ENCODE assay signal across 11 mouse cellular contexts in genomic region chr12:85257008-85257639, GRCm38 (mm10). TPM values are rescaled to one million over a fixed set of nuclear protein-coding genes. Genes with fewer than 3 reads are reported as not detected.
A peak's percentile ranks its signal among the peaks of the same experiment; 100 is the strongest.
DNase-seq lines count a peak whose midpoint lies in the region; ATAC-seq and TF ChIP-seq lines count a peak whose summit lies in the region.
"Had no signal": no experiment of that assay in that cellular context is flagged by ENCODE, and none has a peak within 500 bp of the region (broad histone marks: within the 10 kb centered on the region; RNA-seq: fewer than 3 reads in every experiment).

No protein-coding gene starts in this region.

- peak; percentile 41; the same call in 1 of the 2 replicates for TF ChIP-seq POLR2A in heart, adult 2 months (IDR thresholded peaks at IDR 0.05; ENCODE audit: insufficient read depth, low read depth, low read length)

- H3K27ac ChIP-seq in heart, adult 2 months: peak overlapping the region; percentile 55
- peak overlapping the region; percentile 39; the same call in 1 of the 2 replicates for H3K27ac ChIP-seq in liver, embryonic 15.5 days (replicated peaks)
- no peak overlapping the region for H3K27ac ChIP-seq in forebrain, embryonic 11.5 days (ENCODE audit: low read depth, low read length)
- H3K27ac ChIP-seq in midbrain, embryonic 16.5 days (ENCODE audit: low read length): no peak overlapping the region
- H3K27ac ChIP-seq: hindbrain, embryonic 14.5 days; neural tube, embryonic 15.5 days had no signal

- intact Hi-C loops in heart, adult 2 months (cut with DNase I): no loop called here

- WGBS in heart, adult 2 months: 33% methylated on average over 7 of the region's 7 CpGs
- 16% methylated on average over 7 of the region's 7 CpGs for WGBS in liver, embryonic 15.5 days (ENCODE audit: insufficient replicate concordance)
- WGBS in forebrain, embryonic 11.5 days: 90% methylated on average over 7 of the region's 7 CpGs
- 87% methylated on average over 7 of the region's 7 CpGs for WGBS in midbrain, embryonic 16.5 days

- H3K79me2 ChIP-seq in heart, adult 2 months (replicated peaks; ENCODE audit: control insufficient read depth, insufficient read depth, low read length): no peaks in the 10 kb centered on the region

- H3K4me3 ChIP-seq in heart, adult 2 months: no peak overlapping the region
- no peak overlapping the region for H3K4me3 ChIP-seq in liver, embryonic 15.5 days (replicated peaks)
- no peak overlapping the region for H3K4me3 ChIP-seq in forebrain, embryonic 11.5 days (ENCODE audit: low read depth, low read length)
- no peak overlapping the region for H3K4me3 ChIP-seq in midbrain, embryonic 16.5 days (ENCODE audit: low read depth, low read length)
- H3K4me3 ChIP-seq: neural tube, embryonic 15.5 days had no signal

- DNase-seq in heart, adult 2 months: no peak
- no peak for DNase-seq in heart, adult 11 months
- peak; percentile 89 for DNase-seq in 416B (ENCODE audit: low read depth)
- no peak for DNase-seq in right cerebral cortex, adult 18-20 months
- no peak for DNase-seq in forebrain, embryonic 11.5 days (ENCODE audit: low spot score)
- DNase-seq: adrenal gland, postnatal 14 days had no signal

- no peak for TF ChIP-seq CTCF in heart, adult 2 months (IDR thresholded peaks at IDR 0.05)

- peak; percentile 89 for ATAC-seq in granulocyte monocyte progenitor cell, adult 5-6 weeks (replicated peaks; ENCODE audit: poor library complexity, severe bottlenecking)
- peak; percentile 18; the same call in 1 of the 2 replicates for ATAC-seq in liver, embryonic 15.5 days (ENCODE audit: insufficient read depth)
- no peak for ATAC-seq in forebrain, embryonic 11.5 days (replicated peaks; ENCODE audit: low FRiP score)
- ATAC-seq in midbrain, embryonic 16.5 days: no peak

- H3K36me3 ChIP-seq in heart, adult 2 months (ENCODE audit: control insufficient read depth, insufficient read depth, low read length): peaks cover 6% of the 10 kb centered on the region
- no peaks in the 10 kb centered on the region for H3K36me3 ChIP-seq in liver, embryonic 15.5 days (replicated peaks)
- no peaks in the 10 kb centered on the region for H3K36me3 ChIP-seq in forebrain, embryonic 11.5 days (ENCODE audit: control insufficient read depth, insufficient read depth, low read length)
- H3K36me3 ChIP-seq in midbrain, embryonic 16.5 days (ENCODE audit: control insufficient read depth, insufficient read depth, low read length): no peaks in the 10 kb centered on the region

- H3K4me1 ChIP-seq in heart, adult 2 months (ENCODE audit: control insufficient read depth, insufficient read depth, low read length): peaks cover 6% of the 10 kb centered on the region
- peaks cover 7% of the 10 kb centered on the region; the same call in 1 of the 2 replicates for H3K4me1 ChIP-seq in liver, embryonic 15.5 days (replicated peaks)
- no peaks in the 10 kb centered on the region for H3K4me1 ChIP-seq in forebrain, embryonic 11.5 days (replicated peaks; ENCODE audit: control insufficient read depth, insufficient read depth, low read length)
- no peaks in the 10 kb centered on the region for H3K4me1 ChIP-seq in midbrain, embryonic 16.5 days (ENCODE audit: control insufficient read depth, insufficient read depth, low read length)
- H3K4me1 ChIP-seq: neural tube, embryonic 15.5 days had no signal

- peak overlapping the region; percentile 31; the same call in 1 of the 2 replicates for H3K9ac ChIP-seq in heart, adult 2 months (ENCODE audit: low read depth, low read length)
- no peak overlapping the region for H3K9ac ChIP-seq in liver, embryonic 15.5 days
- no peak overlapping the region for H3K9ac ChIP-seq in forebrain, embryonic 11.5 days (ENCODE audit: low read length)
- no peak overlapping the region for H3K9ac ChIP-seq in midbrain, embryonic 16.5 days (ENCODE audit: low read depth, low read length)
- H3K9ac ChIP-seq: hindbrain, embryonic 14.5 days; neural tube, embryonic 15.5 days had no signal

- no peak for TF ChIP-seq EP300 in heart, adult 2 months (IDR thresholded peaks at IDR 0.05; ENCODE audit: insufficient read depth, low read depth, low read length)

- H3K4me2 ChIP-seq in liver, embryonic 15.5 days: no peak overlapping the region
- H3K4me2 ChIP-seq in forebrain, embryonic 11.5 days (ENCODE audit: low read depth, low read length, severe bottlenecking): no peak overlapping the region
- H3K4me2 ChIP-seq in midbrain, embryonic 16.5 days (ENCODE audit: low read length): no peak overlapping the region
- H3K4me2 ChIP-seq: hindbrain, embryonic 14.5 days; neural tube, embryonic 15.5 days had no signal

- H3K27me3 ChIP-seq in heart, adult 2 months (ENCODE audit: control insufficient read depth, insufficient read depth, low read length): no peaks in the 10 kb centered on the region
- no peaks in the 10 kb centered on the region for H3K27me3 ChIP-seq in liver, embryonic 15.5 days
- H3K27me3 ChIP-seq in forebrain, embryonic 11.5 days (ENCODE audit: control insufficient read depth, insufficient read depth, low read length): no peaks in the 10 kb centered on the region
- no peaks in the 10 kb centered on the region for H3K27me3 ChIP-seq in midbrain, embryonic 16.5 days (ENCODE audit: control insufficient read depth, insufficient read depth, low read depth, low read length)
- H3K27me3 ChIP-seq: neural tube, embryonic 15.5 days had no signal

- H3K9me3 ChIP-seq in liver, embryonic 15.5 days (replicated peaks): no peaks in the 10 kb centered on the region
- no peaks in the 10 kb centered on the region for H3K9me3 ChIP-seq in forebrain, embryonic 11.5 days (ENCODE audit: control insufficient read depth, low read length)
- H3K9me3 ChIP-seq in midbrain, embryonic 16.5 days (replicated peaks; ENCODE audit: control insufficient read depth, low read length, poor library complexity, severe bottlenecking): no peaks in the 10 kb centered on the region
- H3K9me3 ChIP-seq: neural tube, embryonic 15.5 days had no signal

RNA-seq across cellular contexts. Expression of gene Mlh3, which starts 13.3 kb away (rescaled TPM):
- total RNA-seq in heart, adult 2 months (2021): 1 to 10 TPM; 8.2 to 8.7 TPM
- polyA plus RNA-seq in heart, adult 2 months (2012; rRNA removed): 4.5 and 8.8 TPM in 2 replicates
- 9.8 and 11.1 TPM in 2 replicates for total RNA-seq in granulocyte monocyte progenitor cell, adult 5-6 weeks (2014; fragmentation: Nextera tagmentation)
- 7.7 and 7.9 TPM in 2 replicates for total RNA-seq in granulocyte monocyte progenitor cell, adult 5-6 weeks (2017)
- 2.1 and 2.4 TPM in 2 replicates for polyA plus RNA-seq in liver, embryonic 15.5 days (2015; fragmentation: Nextera tagmentation; extraction: Ambion mirVana)
- polyA plus RNA-seq in forebrain, embryonic 11.5 days (2014; fragmentation: Nextera tagmentation; extraction: Ambion mirVana): 8.7 and 9.8 TPM in 2 replicates
- 9.0 and 9.1 TPM in 2 replicates for polyA plus RNA-seq in midbrain, embryonic 16.5 days (2015; fragmentation: Nextera tagmentation; extraction: Ambion mirVana)

RNA-seq across cellular contexts. Expression of gene Acyp1, which starts 31.1 kb away (rescaled TPM):
- 10 to 100 TPM; 19.3 to 20.0 TPM for total RNA-seq in heart, adult 2 months (2021)
- polyA plus RNA-seq in heart, adult 2 months (2012; rRNA removed): 9.7 and 11.0 TPM in 2 replicates
- total RNA-seq in granulocyte monocyte progenitor cell, adult 5-6 weeks (2014; fragmentation: Nextera tagmentation): 39.7 and 58.9 TPM in 2 replicates
- total RNA-seq in granulocyte monocyte progenitor cell, adult 5-6 weeks (2017): 34.6 and 69.2 TPM in 2 replicates
- polyA plus RNA-seq in liver, embryonic 15.5 days (2015; fragmentation: Nextera tagmentation; extraction: Ambion mirVana): 36.6 and 50.7 TPM in 2 replicates
- polyA plus RNA-seq in forebrain, embryonic 11.5 days (2014; fragmentation: Nextera tagmentation; extraction: Ambion mirVana): 53.6 and 61.9 TPM in 2 replicates
- polyA plus RNA-seq in midbrain, embryonic 16.5 days (2015; fragmentation: Nextera tagmentation; extraction: Ambion mirVana): 48.4 and 50.2 TPM in 2 replicates

RNA-seq across cellular contexts. Expression of gene Zc2hc1c, which starts 31.3 kb away (rescaled TPM):
- 1 to 10 TPM; 2.2 to 2.6 TPM for total RNA-seq in heart, adult 2 months (2021)
- 1.0 and 1.1 TPM in 2 replicates for polyA plus RNA-seq in heart, adult 2 months (2012; rRNA removed)
- total RNA-seq in granulocyte monocyte progenitor cell, adult 5-6 weeks (2014; fragmentation: Nextera tagmentation): not detected in 2 replicates
- total RNA-seq in granulocyte monocyte progenitor cell, adult 5-6 weeks (2017): not detected in 2 replicates
- polyA plus RNA-seq in liver, embryonic 15.5 days (2015; fragmentation: Nextera tagmentation; extraction: Ambion mirVana): 0.08 and 0.12 TPM in 2 replicates
- polyA plus RNA-seq in forebrain, embryonic 11.5 days (2014; fragmentation: Nextera tagmentation; extraction: Ambion mirVana): 1.2 and 1.8 TPM in 2 replicates
- polyA plus RNA-seq in midbrain, embryonic 16.5 days (2015; fragmentation: Nextera tagmentation; extraction: Ambion mirVana): 2.2 and 2.4 TPM in 2 replicates

RNA-seq across cellular contexts. Expression of gene Eif2b2, which starts 37.8 kb away (rescaled TPM):
- total RNA-seq in heart, adult 2 months (2021): 10 to 100 TPM; 40.3 to 45.8 TPM
- polyA plus RNA-seq in heart, adult 2 months (2012; rRNA removed): 60.2 and 63.1 TPM in 2 replicates
- total RNA-seq in granulocyte monocyte progenitor cell, adult 5-6 weeks (2014; fragmentation: Nextera tagmentation): 51.8 and 89.9 TPM in 2 replicates
- total RNA-seq in granulocyte monocyte progenitor cell, adult 5-6 weeks (2017): 44.0 and 61.7 TPM in 2 replicates
- 34.9 and 36.4 TPM in 2 replicates for polyA plus RNA-seq in liver, embryonic 15.5 days (2015; fragmentation: Nextera tagmentation; extraction: Ambion mirVana)
- 98.9 and 109 TPM in 2 replicates for polyA plus RNA-seq in forebrain, embryonic 11.5 days (2014; fragmentation: Nextera tagmentation; extraction: Ambion mirVana)
- polyA plus RNA-seq in midbrain, embryonic 16.5 days (2015; fragmentation: Nextera tagmentation; extraction: Ambion mirVana): 72.5 and 75.2 TPM in 2 replicates

Comparison
In these comparisons a context has a peak if more than half of its experiments do, and no peak if none do; other contexts are left out.
1. H3K27ac ChIP-seq: peak in heart, adult 2 months (single experiment) and liver, embryonic 15.5 days (single experiment); none in forebrain, embryonic 11.5 days (single experiment) and midbrain, embryonic 16.5 days (single experiment).
2. ATAC-seq: peak in granulocyte monocyte progenitor cell, adult 5-6 weeks (single experiment) and liver, embryonic 15.5 days (single experiment); none in forebrain, embryonic 11.5 days (single experiment) and midbrain, embryonic 16.5 days (single experiment).